8 mouse cellular contexts compared by ENCODE assay signal in genomic region chr6:56691205-56691604, GRCm38 (mm10). TPM values are rescaled to one million over a fixed set of nuclear protein-coding genes. Genes with fewer than 3 reads are reported as not detected.
DNase-seq lines count a peak whose midpoint lies in the region; ATAC-seq and TF ChIP-seq lines count a peak whose summit lies in the region.

No protein-coding gene starts in this region.

- peak; percentile 24 to 48 for DNase-seq in heart, adult 2 months
- DNase-seq in c-Kit-positive CD71-positive TER-119-positive erythroid progenitor cells, embryonic 14.5 days (ENCODE audit: low spot score): peak; percentile 67
- DNase-seq in hindlimb bud, embryonic 11.5 days (ENCODE audit: extremely low spot score, low read depth, low spot score): peak; percentile 76
- DNase-seq in left cerebral cortex, postnatal 10 days (ENCODE audit: extremely low spot score in 1 of 2, low spot score in 2 of 2): peak; percentile 45 to 72
- DNase-seq in spleen, postnatal 10 days (ENCODE audit: low spot score in 2 of 2): peak; percentile 34 to 80

- no peak overlapping the region for H3K9ac ChIP-seq in heart, adult 2 months (ENCODE audit: low read depth, low read length)
- no peak overlapping the region for H3K9ac ChIP-seq in heart, embryonic 12.5 days
- H3K9ac ChIP-seq in forebrain, embryonic 12.5 days: no peak overlapping the region

- no peak overlapping the region for H3K27ac ChIP-seq in heart, adult 2 months
- H3K27ac ChIP-seq in heart, embryonic 12.5 days (ENCODE audit: poor library complexity, severe bottlenecking): no peak overlapping the region
- H3K27ac ChIP-seq in forebrain, embryonic 12.5 days: no peak overlapping the region

- H3K27me3 ChIP-seq in heart, adult 2 months (ENCODE audit: control insufficient read depth, insufficient read depth, low read length): no peaks in the 10 kb centered on the region
- no peaks in the 10 kb centered on the region for H3K27me3 ChIP-seq in heart, embryonic 12.5 days (replicated peaks)
- H3K27me3 ChIP-seq in forebrain, embryonic 12.5 days: no peaks in the 10 kb centered on the region

- 1% methylated on average over 2 of the region's 2 CpGs for WGBS in heart, adult 2 months
- WGBS in heart, embryonic 12.5 days: 0% methylated on average over 2 of the region's 2 CpGs
- 9% methylated on average over 2 of the region's 2 CpGs for WGBS in forebrain, embryonic 12.5 days

- no peak for TF ChIP-seq POLR2A in heart, adult 2 months (IDR thresholded peaks at IDR 0.05; ENCODE audit: insufficient read depth, low read depth, low read length)

- intact Hi-C loops in heart, adult 2 months (cut with DNase I): loop anchor here (2.0 kb wide), 1 partner anchor 210 kb away; no protein-coding TSS in a partner anchor
- intact Hi-C loops in left cerebral cortex, postnatal 10 days (cut with DNase I): loop anchor here (2.0 to 10.0 kb wide), 3 partner anchors 86 to 624 kb away; no protein-coding TSS in a partner anchor

- H3K4me3 ChIP-seq in heart, adult 2 months: no peak overlapping the region
- H3K4me3 ChIP-seq in heart, embryonic 12.5 days: no peak overlapping the region
- H3K4me3 ChIP-seq in forebrain, embryonic 12.5 days (replicated peaks): no peak overlapping the region

- no peaks in the 10 kb centered on the region for H3K79me2 ChIP-seq in heart, adult 2 months (replicated peaks; ENCODE audit: control insufficient read depth, insufficient read depth, low read length)

- no peak overlapping the region for H3K4me2 ChIP-seq in heart, embryonic 12.5 days
- H3K4me2 ChIP-seq in forebrain, embryonic 12.5 days: no peak overlapping the region

- no peak for TF ChIP-seq EP300 in heart, adult 2 months (IDR thresholded peaks at IDR 0.05; ENCODE audit: insufficient read depth, low read depth, low read length)

- no peaks in the 10 kb centered on the region for H3K4me1 ChIP-seq in heart, adult 2 months (ENCODE audit: control insufficient read depth, insufficient read depth, low read length)
- H3K4me1 ChIP-seq in heart, embryonic 12.5 days (replicated peaks): no peaks in the 10 kb centered on the region
- H3K4me1 ChIP-seq in forebrain, embryonic 12.5 days: no peaks in the 10 kb centered on the region

- no peak for ATAC-seq in heart, embryonic 12.5 days (ENCODE audit: insufficient number of reproducible peaks, low FRiP score)
- ATAC-seq in forebrain, embryonic 12.5 days (ENCODE audit: low FRiP score): 0 out of 2 replicates have a peak, but pooled peaks have one; percentile 23
- ATAC-seq in megakaryocyte-erythroid progenitor cell, adult 5-6 weeks (replicated peaks; ENCODE audit: low FRiP score, low TSS enrichment, poor library complexity, severe bottlenecking): peak; percentile 88

- no peaks in the 10 kb centered on the region for H3K36me3 ChIP-seq in heart, adult 2 months (ENCODE audit: control insufficient read depth, insufficient read depth, low read length)
- no peaks in the 10 kb centered on the region for H3K36me3 ChIP-seq in heart, embryonic 12.5 days
- no peaks in the 10 kb centered on the region for H3K36me3 ChIP-seq in forebrain, embryonic 12.5 days (replicated peaks)

- peak; percentile 88 for TF ChIP-seq CTCF in heart, adult 2 months (IDR thresholded peaks at IDR 0.05)

- no peaks in the 10 kb centered on the region for H3K9me3 ChIP-seq in heart, embryonic 12.5 days (replicated peaks)
- H3K9me3 ChIP-seq in forebrain, embryonic 12.5 days: no peaks in the 10 kb centered on the region

RNA-seq across cellular contexts. Expression of gene Lsm5, which starts 13.3 kb away (rescaled TPM):
- 10 to 100 TPM; 15.7 to 18.0 TPM for total RNA-seq in heart, adult 2 months (2021)
- 4.2 and 6.3 TPM in 2 replicates for polyA plus RNA-seq in heart, adult 2 months (2012; rRNA removed)
- polyA plus RNA-seq in heart, embryonic 12.5 days (2016; fragmentation: Nextera tagmentation; extraction: Ambion mirVana): 97.4 and 101 TPM in 2 replicates
- polyA plus RNA-seq in forebrain, embryonic 12.5 days (2016; fragmentation: Nextera tagmentation; extraction: Ambion mirVana): 221 and 228 TPM in 2 replicates
- total RNA-seq in left cerebral cortex, postnatal 10 days (2021): 10 to 100 TPM; 22.5 to 31.3 TPM
- total RNA-seq in megakaryocyte-erythroid progenitor cell, adult 5-6 weeks (2014; fragmentation: Nextera tagmentation): 67.5 and 155 TPM in 2 replicates
- 154 and 171 TPM in 2 replicates for total RNA-seq in megakaryocyte-erythroid progenitor cell, adult 5-6 weeks (2017)

RNA-seq across cellular contexts. Expression of gene Avl9, which starts 23.5 kb away (rescaled TPM):
- total RNA-seq in heart, adult 2 months (2021): 1 to 10 TPM; 5.8 to 6.9 TPM
- polyA plus RNA-seq in heart, adult 2 months (2012; rRNA removed): 2.0 and 3.2 TPM in 2 replicates
- polyA plus RNA-seq in heart, embryonic 12.5 days (2016; fragmentation: Nextera tagmentation; extraction: Ambion mirVana): 11.2 and 12.2 TPM in 2 replicates
- 42.0 TPM in 2 replicates for polyA plus RNA-seq in forebrain, embryonic 12.5 days (2016; fragmentation: Nextera tagmentation; extraction: Ambion mirVana)
- 10 to 100 TPM; 34.7 to 37.4 TPM for total RNA-seq in left cerebral cortex, postnatal 10 days (2021)
- total RNA-seq in megakaryocyte-erythroid progenitor cell, adult 5-6 weeks (2014; fragmentation: Nextera tagmentation): 13.3 and 13.7 TPM in 2 replicates
- total RNA-seq in megakaryocyte-erythroid progenitor cell, adult 5-6 weeks (2017): 26.6 and 27.0 TPM in 2 replicates
